In genomic region chr11:98203931-98204421, GRCm38 (mm10) we compare ENCODE assay signal across 8 mouse cellular contexts. TPM values are rescaled to one million over a fixed set of nuclear protein-coding genes. Genes with fewer than 3 reads are reported as not detected.
A peak's percentile ranks its signal among the peaks of the same experiment; 100 is the strongest.
DNase-seq lines count a peak whose midpoint lies in the region; ATAC-seq and TF ChIP-seq lines count a peak whose summit lies in the region.

No protein-coding gene starts in this region.

- H3K4me2 ChIP-seq in heart, embryonic 14.5 days (ENCODE audit: low read length), result peak overlapping the region; percentile 84

- H3K36me3 ChIP-seq in heart, embryonic 14.5 days (ENCODE audit: control insufficient read depth, insufficient read depth, low read length), result peaks cover 28% of the 10 kb centered on the region

- H3K4me1 ChIP-seq in heart, embryonic 14.5 days (ENCODE audit: control insufficient read depth in 2 of 2, insufficient read depth in 2 of 2, low read length in 2 of 2), result peaks cover 0 to 6% of the 10 kb centered on the region in 2 experiments; a peak in 1 of 4 replicates

- peak overlapping the region; percentile 92 for H3K4me3 ChIP-seq in layer of hippocampus, adult 2 months
- H3K4me3 ChIP-seq in heart, embryonic 14.5 days (ENCODE audit: control insufficient read depth in 1 of 2, insufficient read depth in 1 of 2, low read depth in 1 of 2, low read length in 2 of 2), result peak overlapping the region; percentile 92 to 95

- H3K9ac ChIP-seq in heart, embryonic 14.5 days (ENCODE audit: low read length), result peak overlapping the region; percentile 100

- H3K27ac ChIP-seq in layer of hippocampus, adult 2 months, result peak overlapping the region; percentile 98
- peak overlapping the region in 1 of 2 experiments; percentile 100; a peak in 2 of 4 replicates for H3K27ac ChIP-seq in heart, embryonic 14.5 days (replicated peaks in 1 of 2; ENCODE audit: control insufficient read depth in 1 of 2, insufficient read depth in 1 of 2, low read depth in 2 of 2, low read length in 2 of 2)

- DNase-seq in layer of hippocampus, adult 2 months (ENCODE audit: low spot score in 2 of 2), result peak in 1 of 2 experiments; percentile 7
- no peak for DNase-seq in layer of hippocampus, adult 11-12 months (ENCODE audit: low spot score)
- DNase-seq in embryo, embryonic 10.5 days (ENCODE audit: low spot score), result peak; percentile 34
- peak; percentile 35 for DNase-seq in kidney, postnatal 10 days
- DNase-seq in spleen, postnatal 4 days (ENCODE audit: low spot score in 2 of 2), result peak; percentile 42 to 77
- DNase-seq in left cerebral cortex, adult 11 months (ENCODE audit: low spot score), result no peak

- H3K27me3 ChIP-seq in heart, embryonic 14.5 days (ENCODE audit: control insufficient read depth, insufficient read depth, low read length), result no peaks in the 10 kb centered on the region

- no peak for ATAC-seq in heart, embryonic 14.5 days (ENCODE audit: insufficient number of reproducible peaks, insufficient read depth, low FRiP score, low read depth)
- peak; percentile 12; the same call in 1 of the 2 replicates for ATAC-seq in megakaryocyte, adult 5-6 weeks (ENCODE audit: poor library complexity, severe bottlenecking)

- no peak for TF ChIP-seq CTCF in layer of hippocampus, adult 2 months (conservative IDR thresholded peaks at IDR 0.05)

- under 1% methylated on average over 16 of the region's 16 CpGs for WGBS in heart, embryonic 14.5 days

- H3K9me3 ChIP-seq in heart, embryonic 14.5 days (ENCODE audit: control insufficient read depth, low read length), result no peaks in the 10 kb centered on the region

RNA-seq across cellular contexts. Expression of gene Cdk12, which starts 1.1 kb away (rescaled TPM):
- total RNA-seq in layer of hippocampus, adult 2 months (2021), result 10 to 100 TPM; 40.9 to 47.0 TPM
- 9.8 and 9.9 TPM in 2 replicates for polyA plus RNA-seq in heart, embryonic 14.5 days (2014; fragmentation: Nextera tagmentation; extraction: Ambion mirVana)
- total RNA-seq in megakaryocyte, adult 5-6 weeks (2015), result 40.6 and 43.8 TPM in 2 replicates
- total RNA-seq in megakaryocyte, adult 5-6 weeks (2017), result 50.2 and 52.2 TPM in 2 replicates

RNA-seq across cellular contexts. Expression of gene Med1, which starts 10.9 kb away (rescaled TPM):
- 10 to 100 TPM; 53.4 to 54.5 TPM for total RNA-seq in layer of hippocampus, adult 2 months (2021)
- 40.2 TPM in 2 replicates for polyA plus RNA-seq in heart, embryonic 14.5 days (2014; fragmentation: Nextera tagmentation; extraction: Ambion mirVana)
- total RNA-seq in megakaryocyte, adult 5-6 weeks (2015), result 64.5 and 70.6 TPM in 2 replicates
- total RNA-seq in megakaryocyte, adult 5-6 weeks (2017), result 32.5 and 36.3 TPM in 2 replicates

RNA-seq across cellular contexts. Expression of gene Fbxl20, which starts 53.8 kb away (rescaled TPM):
- 10 to 100 TPM; 33.7 to 34.2 TPM for total RNA-seq in layer of hippocampus, adult 2 months (2021)
- 14.9 and 17.7 TPM in 2 replicates for polyA plus RNA-seq in heart, embryonic 14.5 days (2014; fragmentation: Nextera tagmentation; extraction: Ambion mirVana)
- 11.3 and 12.6 TPM in 2 replicates for total RNA-seq in megakaryocyte, adult 5-6 weeks (2015)
- 12.4 and 14.8 TPM in 2 replicates for total RNA-seq in megakaryocyte, adult 5-6 weeks (2017)

Comparison
In these comparisons a context has a peak if more than half of its experiments do, and no peak if none do; other contexts are left out.
1. DNase-seq: peak in embryo, embryonic 10.5 days (single experiment), kidney, postnatal 10 days (single experiment) and spleen, postnatal 4 days (2 of 2); none in layer of hippocampus, adult 11-12 months (single experiment) and left cerebral cortex, adult 11 months (single experiment).